Mouse (Mus musculus) liver, embryonic 18 days (tissue): ENCODE measurements around the gene Chst2. TPM values are rescaled to one million over a fixed set of nuclear protein-coding genes. Genes with fewer than 3 reads are reported as not detected.

Source experiments
- polyA plus RNA-seq: library from polyadenylated mRNA; depleted of rRNA; stranded (reverse); fragments of >200 nt; gene quantifications from 2 replicates; pipeline ENCODE4 v1.2.3, GENCODE M21; 2012; rRNA removed

The Chst2 gene
- polyA plus RNA-seq = 0.21 and 0.24 TPM in 2 replicates

GRCm38 (mm10) chr9:95406571-95407561 is at the start of gene Chst2:
Gene Chst2, minus strand, starts transcription at chr9:95406722.

Other genes starting within 250 kb of the Chst2 start
- gene U2surp, start 105.3 kb upstream of the Chst2 start, polyA plus RNA-seq = 9.7 and 10.4 TPM in 2 replicates
- 60.0 and 60.9 TPM in 2 replicates for gene Paqr9, start 152.9 kb upstream of the Chst2 start, polyA plus RNA-seq
- 2.9 and 4.8 TPM in 2 replicates for gene Pcolce2, start 230.9 kb upstream of the Chst2 start, polyA plus RNA-seq